Mouse (Mus musculus): ENCODE results near the gene Gse1. TPM values are rescaled to one million over a fixed set of nuclear protein-coding genes. Genes with fewer than 3 reads are reported as not detected.

The Gse1 gene
- polyA plus RNA-seq, 1 experiment: 14.7 TPM

DNA sequence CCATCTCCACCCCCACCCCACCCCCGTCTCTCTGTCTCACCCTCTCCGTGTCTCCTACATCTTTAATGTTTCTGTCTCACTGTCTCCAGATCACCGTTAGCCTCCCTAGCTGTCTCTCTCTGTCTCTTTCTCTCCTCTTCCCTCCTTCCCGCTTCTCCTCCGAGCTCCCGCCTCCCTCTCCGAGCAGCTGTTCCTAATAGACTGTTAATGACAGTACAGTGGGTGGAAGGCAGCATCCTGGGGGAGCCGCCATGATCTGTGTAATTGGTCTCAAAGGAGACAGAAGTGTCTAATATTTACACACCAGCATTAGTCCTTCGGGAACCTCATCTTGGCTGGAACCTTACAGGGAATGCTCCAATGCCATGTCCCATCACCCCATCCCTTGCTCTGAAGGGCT, 56.0 kb downstream of the Gse1 start:
- no peak for TF ChIP-seq POLR2AphosphoS2 (IDR thresholded peaks at IDR 0.05; ENCODE audit: insufficient read length, low read depth)
- TF ChIP-seq MYOD1 (IDR thresholded peaks at IDR 0.05; ENCODE audit: control insufficient read depth in 1 of 3, insufficient read length in 2 of 3, low read depth in 2 of 3): peak in 1 of 3 experiments; percentile 11
- H3K79me2 ChIP-seq (ENCODE audit: control insufficient read depth, insufficient read depth): peaks cover 37% of the 10 kb centered on the region
- H3K36me3 ChIP-seq (ENCODE audit: control insufficient read depth, insufficient read depth): no peaks in the 10 kb centered on the region
- no peak overlapping the region for H3K4me3 ChIP-seq
- no peak overlapping the region for H3K4me2 ChIP-seq (ENCODE audit: low read depth)
- H3ac ChIP-seq (ENCODE audit: control insufficient read depth, insufficient read length): no peak overlapping the region
- H3K27me3 ChIP-seq (ENCODE audit: control insufficient read depth, insufficient read depth, insufficient read length): no peaks in the 10 kb centered on the region

GRCm38 (mm10) chr8:120285033-120285432, 56.8 kb downstream of the Gse1 start:
- no peak overlapping the region for H3ac ChIP-seq (ENCODE audit: control insufficient read depth, insufficient read length)
- no peak overlapping the region for H3K4me2 ChIP-seq (ENCODE audit: low read depth)
- H3K36me3 ChIP-seq (ENCODE audit: control insufficient read depth, insufficient read depth): no peaks in the 10 kb centered on the region
- H3K79me2 ChIP-seq (ENCODE audit: control insufficient read depth, insufficient read depth): peaks cover 38% of the 10 kb centered on the region
- TF ChIP-seq SRF (IDR thresholded peaks at IDR 0.05; ENCODE audit: control insufficient read depth, insufficient read length, low read depth) (no peak), MYOG (IDR thresholded peaks at IDR 0.05; ENCODE audit: control insufficient read depth in 1 of 3, insufficient read depth in 1 of 3, insufficient read length in 2 of 3, low read depth in 2 of 3) (peak in 1 of 3 experiments; percentile 62), MYOD1 (IDR thresholded peaks at IDR 0.05; ENCODE audit: control insufficient read depth in 1 of 3, insufficient read length in 2 of 3, low read depth in 2 of 3) (peak in 1 of 3 experiments; percentile 3)
- no peak overlapping the region for H3K4me3 ChIP-seq
- no peaks in the 10 kb centered on the region for H3K27me3 ChIP-seq (ENCODE audit: control insufficient read depth, insufficient read depth, insufficient read length)

DNA sequence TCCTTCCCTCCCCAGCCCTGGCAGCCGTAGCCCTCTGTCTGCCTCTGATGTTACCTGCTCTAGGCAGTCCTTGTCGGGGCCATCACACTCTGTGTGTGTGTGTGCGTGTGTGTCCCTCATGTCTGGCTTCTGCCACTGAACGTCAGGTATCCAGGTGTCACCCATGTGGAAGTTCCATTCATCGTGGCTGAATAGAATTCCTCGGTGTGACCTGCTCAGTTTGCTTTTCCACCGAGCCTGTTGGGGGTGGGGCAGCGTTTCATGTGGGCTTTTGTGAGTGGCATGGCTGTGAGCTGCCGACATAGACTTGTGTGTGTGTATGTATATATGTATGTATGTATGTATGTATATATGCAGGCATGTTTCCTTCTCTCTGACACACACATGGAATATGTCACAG, 57.6 kb downstream of the Gse1 start:
- Histone ChIP-seq H3ac (ENCODE audit: control insufficient read depth, insufficient read length) (no peak overlapping the region), H3K27me3 (ENCODE audit: control insufficient read depth, insufficient read depth, insufficient read length) (no peaks in the 10 kb centered on the region), H3K79me2 (ENCODE audit: control insufficient read depth, insufficient read depth) (peaks cover 37% of the 10 kb centered on the region), H3K4me3 (no peak overlapping the region), H3K36me3 (ENCODE audit: control insufficient read depth, insufficient read depth) (no peaks in the 10 kb centered on the region), H3K4me2 (ENCODE audit: low read depth) (no peak overlapping the region)
- TF ChIP-seq CEBPB (IDR thresholded peaks at IDR 0.05; ENCODE audit: insufficient read depth, poor library complexity, severe bottlenecking) (no peak), SRF (IDR thresholded peaks at IDR 0.05; ENCODE audit: control insufficient read depth, insufficient read length, low read depth) (no peak), MAX (IDR thresholded peaks at IDR 0.05; ENCODE audit: low read depth) (no peak), POLR2AphosphoS2 (IDR thresholded peaks at IDR 0.05; ENCODE audit: insufficient read length, low read depth) (no peak), TCF12 (IDR thresholded peaks at IDR 0.05; ENCODE audit: insufficient read depth, poor library complexity, severe bottlenecking) (no peak), TCF3 (IDR thresholded peaks at IDR 0.05; ENCODE audit: insufficient read length, low read depth) (no peak)

- Histone ChIP-seq H3K4me2 (ENCODE audit: low read depth) (no peak overlapping the region), H3K36me3 (ENCODE audit: control insufficient read depth, insufficient read depth) (no peaks in the 10 kb centered on the region), H3K4me3 (no peak overlapping the region), H3K27me3 (ENCODE audit: control insufficient read depth, insufficient read depth, insufficient read length) (no peaks in the 10 kb centered on the region), H3K79me2 (ENCODE audit: control insufficient read depth, insufficient read depth) (peaks cover 33% of the 10 kb centered on the region), H3ac (ENCODE audit: control insufficient read depth, insufficient read length) (no peak overlapping the region)
- TF ChIP-seq REST (IDR thresholded peaks at IDR 0.05; ENCODE audit: insufficient read depth, insufficient read length) (no peak), MYOG (IDR thresholded peaks at IDR 0.05; ENCODE audit: control insufficient read depth in 1 of 3, insufficient read depth in 1 of 3, insufficient read length in 2 of 3, low read depth in 2 of 3) (no peak), TCF12 (IDR thresholded peaks at IDR 0.05; ENCODE audit: insufficient read depth, poor library complexity, severe bottlenecking) (no peak), MAX (IDR thresholded peaks at IDR 0.05; ENCODE audit: low read depth) (no peak), MYOD1 (IDR thresholded peaks at IDR 0.05; ENCODE audit: control insufficient read depth in 1 of 3, insufficient read length in 2 of 3, low read depth in 2 of 3) (no peak), SRF (IDR thresholded peaks at IDR 0.05; ENCODE audit: control insufficient read depth, insufficient read length, low read depth) (no peak), POLR2A (IDR thresholded peaks at IDR 0.05; ENCODE audit: insufficient read length, low read depth) (no peak), USF1 (IDR thresholded peaks at IDR 0.05; ENCODE audit: low read depth) (no peak)
Observed at GRCm38 (mm10) chr8:120288122-120288908, 60.1 kb downstream of the Gse1 start.

DNA sequence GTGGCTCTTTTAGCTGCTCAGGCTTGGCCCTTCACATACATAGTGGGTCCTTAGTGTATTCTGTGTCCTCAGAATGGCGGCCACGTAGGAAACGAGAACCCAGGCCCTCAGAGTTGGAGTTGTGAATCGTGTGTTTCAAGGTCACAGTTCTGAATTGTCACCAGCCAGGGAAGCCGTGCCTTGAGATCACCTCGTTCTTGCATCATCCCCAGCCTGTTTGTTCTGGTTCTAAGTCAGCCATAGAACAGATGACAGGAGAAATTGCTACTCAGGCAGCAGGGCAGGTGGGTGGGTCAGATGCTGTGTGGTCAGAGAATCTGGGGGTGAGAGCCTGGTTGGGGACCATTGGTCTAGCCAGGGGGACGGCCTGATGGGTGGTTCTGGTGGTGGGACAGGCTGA, 60.9 kb downstream of the Gse1 start:
- TF ChIP-seq TCF12 (IDR thresholded peaks at IDR 0.05; ENCODE audit: insufficient read depth, poor library complexity, severe bottlenecking) (no peak), USF1 (IDR thresholded peaks at IDR 0.05; ENCODE audit: low read depth) (no peak), E2F4 (IDR thresholded peaks at IDR 0.05; ENCODE audit: insufficient read depth) (no peak), MYOG (IDR thresholded peaks at IDR 0.05; ENCODE audit: control insufficient read depth in 1 of 3, insufficient read depth in 1 of 3, insufficient read length in 2 of 3, low read depth in 2 of 3) (peak in 1 of 3 experiments; percentile 42), POLR2A (IDR thresholded peaks at IDR 0.05; ENCODE audit: insufficient read length, low read depth) (no peak)
- peaks cover 27% of the 10 kb centered on the region for H3K79me2 ChIP-seq (ENCODE audit: control insufficient read depth, insufficient read depth)
- peak overlapping the region; percentile 18 for H3K4me2 ChIP-seq (ENCODE audit: low read depth)
- H3ac ChIP-seq (ENCODE audit: control insufficient read depth, insufficient read length): no peak overlapping the region
- H3K27me3 ChIP-seq (ENCODE audit: control insufficient read depth, insufficient read depth, insufficient read length): no peaks in the 10 kb centered on the region
- no peaks in the 10 kb centered on the region for H3K36me3 ChIP-seq (ENCODE audit: control insufficient read depth, insufficient read depth)
- no peak overlapping the region for H3K4me3 ChIP-seq

Measured in myocyte (in vitro differentiated cells).